Mouse (Mus musculus): ENCODE data around the gene Eps8l1. TPM values are rescaled to one million over a fixed set of nuclear protein-coding genes. Genes with fewer than 3 reads are reported as not detected.
A peak's percentile ranks its signal among the peaks of the same experiment; 100 is the strongest.
"Not testable (repeated sequence)": the region's sequence is repeated elsewhere in the genome, so short reads cannot be mapped to it uniquely, and the experiment has no call there.

Gene Eps8l1
- polyA plus RNA-seq, 1 experiment from 2014 or later: 1.3 TPM

DNA sequence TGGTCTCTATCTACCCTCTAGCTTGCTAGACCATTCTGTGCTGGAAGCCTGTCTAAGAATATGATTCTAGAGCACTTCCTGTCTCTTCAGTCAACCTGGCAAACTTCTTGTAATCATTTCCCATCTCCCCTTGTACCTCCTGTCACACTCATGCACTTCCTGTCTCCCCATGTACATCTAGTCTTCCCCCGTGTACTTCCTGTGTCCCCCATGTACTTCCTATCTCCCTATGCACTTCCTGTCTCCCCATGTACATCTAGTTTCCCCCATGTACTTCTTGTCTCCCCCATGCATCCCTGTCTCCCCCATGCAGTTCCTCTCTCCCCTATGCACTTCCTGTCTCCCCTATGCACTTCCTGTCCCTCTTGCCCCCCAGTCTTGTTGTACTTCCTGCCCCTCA lies 58.0 kb downstream of the Eps8l1 start:
- Histone ChIP-seq H3K9me3 (peaks cover 4% of the 10 kb centered on the region; the same call in 1 of the 2 replicates), H3K4me3 (no peak overlapping the region), H3K36me3 (replicated peaks) (no peaks in the 10 kb centered on the region), H3K27me3 (ENCODE audit: poor library complexity, severe bottlenecking) (peaks cover 34% of the 10 kb centered on the region), H3K27ac (no peak overlapping the region), H3K4me1 (peaks cover 47% of the 10 kb centered on the region)
- WGBS: 83% methylated on average over 1 of the region's 1 CpGs
- no peak for DNase-seq (ENCODE audit: extremely low spot score, low spot score)

DNA sequence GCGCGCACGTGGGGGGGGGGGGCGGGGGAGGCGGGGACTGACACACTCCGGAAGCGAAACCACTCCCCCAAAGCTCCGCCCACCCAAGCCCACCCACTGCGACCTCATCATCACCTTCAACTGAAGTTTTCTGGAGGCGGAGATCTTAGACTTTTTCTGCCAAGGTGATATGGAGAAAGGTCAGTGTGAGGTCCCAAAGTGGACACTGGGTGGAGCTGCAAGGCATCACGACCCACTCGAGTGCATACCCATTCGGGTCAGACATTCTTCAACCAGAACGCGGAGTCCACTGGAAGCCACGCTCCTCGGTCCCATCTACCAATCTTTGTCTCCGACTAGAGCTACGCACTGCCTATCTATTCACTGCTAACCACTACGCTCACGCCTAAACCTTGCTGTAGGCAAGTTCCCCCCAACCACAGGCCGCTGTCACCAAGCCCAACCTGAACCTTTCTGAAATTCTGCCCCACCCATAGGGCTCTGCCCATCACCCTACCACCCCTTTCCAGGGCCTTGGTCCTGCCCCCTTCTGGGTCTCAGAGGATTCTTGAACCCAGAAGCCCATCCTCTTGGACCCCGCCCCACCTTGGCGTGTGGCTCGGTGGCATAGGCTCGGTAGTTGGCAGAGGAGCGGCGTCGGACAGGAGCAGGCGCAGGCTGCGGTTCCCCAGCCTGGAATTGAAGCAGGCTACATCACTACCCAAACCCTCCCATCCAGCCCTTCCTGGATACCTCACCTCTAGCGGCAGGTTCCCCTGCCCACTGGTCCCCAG lies 60.9 kb downstream of the Eps8l1 start:
- no peaks in the 10 kb centered on the region for H3K9me3 ChIP-seq
- no peak overlapping the region for H3K27ac ChIP-seq
- H3K27me3 ChIP-seq (ENCODE audit: poor library complexity, severe bottlenecking): peaks cover 34% of the 10 kb centered on the region
- H3K36me3 ChIP-seq (replicated peaks): no peaks in the 10 kb centered on the region
- 32% methylated on average over 32 of the region's 32 CpGs for WGBS
- peak overlapping the region; percentile 41 for H3K4me3 ChIP-seq
- H3K4me1 ChIP-seq: peaks cover 28% of the 10 kb centered on the region
- DNase-seq (ENCODE audit: extremely low spot score, low spot score): no peak

DNA sequence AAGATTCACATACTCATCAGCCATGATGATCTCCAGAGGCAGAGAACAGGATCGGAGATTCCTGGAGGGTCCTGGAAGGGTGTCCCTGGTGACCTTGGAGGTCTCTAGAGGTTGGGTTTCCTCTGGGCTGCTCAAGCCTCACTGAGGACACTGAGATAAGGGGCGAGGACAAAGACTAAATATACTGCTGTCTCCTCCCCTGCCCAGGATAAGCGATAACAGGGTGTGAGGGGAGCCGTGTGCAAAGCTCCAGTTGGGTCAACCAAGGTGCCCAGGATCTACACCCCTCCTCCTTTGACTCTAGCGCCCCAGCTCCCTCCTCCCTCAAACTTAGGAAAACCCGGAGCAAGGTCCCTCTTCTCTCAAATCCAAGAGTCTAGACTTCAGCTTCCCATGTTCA lies 61.8 kb downstream of the Eps8l1 start:
- H3K27ac ChIP-seq: no peak overlapping the region
- H3K4me3 ChIP-seq: no peak overlapping the region
- WGBS: 83% methylated on average over 6 of the region's 6 CpGs
- DNase-seq (ENCODE audit: extremely low spot score, low spot score): no peak
- peaks cover 30% of the 10 kb centered on the region for H3K4me1 ChIP-seq
- peaks cover 41% of the 10 kb centered on the region for H3K27me3 ChIP-seq (ENCODE audit: poor library complexity, severe bottlenecking)
- no peaks in the 10 kb centered on the region for H3K9me3 ChIP-seq
- no peaks in the 10 kb centered on the region for H3K36me3 ChIP-seq (replicated peaks)

DNA sequence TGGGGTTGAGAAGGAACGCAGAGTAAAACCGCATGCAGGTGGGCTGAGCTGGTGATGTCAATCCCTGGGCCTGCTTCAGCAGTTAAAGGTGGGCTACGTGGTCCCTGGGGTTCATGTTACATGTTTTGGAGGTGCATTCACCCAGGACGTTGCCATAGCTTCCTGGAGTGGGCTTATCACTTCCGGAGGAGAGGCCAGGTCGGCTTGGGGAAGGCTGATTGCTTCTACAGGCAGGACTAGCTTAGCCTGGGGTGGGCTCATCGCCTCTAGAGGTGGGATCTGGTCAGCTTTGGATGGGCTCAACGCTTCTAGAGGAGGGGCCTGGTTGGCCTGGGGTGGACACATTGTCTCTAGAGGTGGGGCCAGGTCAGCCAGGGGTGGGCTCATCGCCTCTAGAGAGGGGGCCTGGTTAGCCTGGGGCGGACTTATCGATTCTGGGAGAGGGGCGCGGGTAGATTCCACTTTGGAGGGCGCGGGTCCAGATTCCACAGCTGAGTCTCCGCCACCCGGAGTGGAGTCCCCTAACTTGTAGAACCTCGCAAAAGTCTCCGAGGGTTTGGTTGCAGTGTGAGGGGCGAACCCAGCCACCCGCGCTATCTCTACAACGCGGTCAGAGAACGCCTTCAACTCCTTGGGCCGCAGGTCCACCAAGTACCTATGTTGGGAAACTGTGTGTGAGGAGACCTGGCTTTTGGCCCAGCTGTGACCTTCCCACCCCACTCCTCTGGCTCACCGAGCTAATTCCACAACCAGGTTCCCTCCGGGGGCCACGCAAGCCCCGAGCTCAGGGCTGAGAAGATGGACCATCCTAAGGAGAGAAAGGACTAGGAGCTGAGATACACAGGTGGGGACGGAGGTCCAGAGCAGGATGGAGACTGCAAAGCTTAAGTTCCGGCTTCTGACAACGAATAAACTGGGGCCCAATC lies 63.0 kb downstream of the Eps8l1 start:
- H3K27me3 ChIP-seq (ENCODE audit: poor library complexity, severe bottlenecking): peaks cover 52% of the 10 kb centered on the region
- H3K9me3 ChIP-seq: no peaks in the 10 kb centered on the region
- no peaks in the 10 kb centered on the region for H3K36me3 ChIP-seq (replicated peaks)
- peaks cover 36% of the 10 kb centered on the region for H3K4me1 ChIP-seq
- H3K4me3 ChIP-seq: no peak overlapping the region
- H3K27ac ChIP-seq: no peak overlapping the region
- whole genome bisulfite sequencing: 92% methylated on average over 33 of the region's 33 CpGs
- no peak for DNase-seq (ENCODE audit: extremely low spot score, low spot score)

DNA sequence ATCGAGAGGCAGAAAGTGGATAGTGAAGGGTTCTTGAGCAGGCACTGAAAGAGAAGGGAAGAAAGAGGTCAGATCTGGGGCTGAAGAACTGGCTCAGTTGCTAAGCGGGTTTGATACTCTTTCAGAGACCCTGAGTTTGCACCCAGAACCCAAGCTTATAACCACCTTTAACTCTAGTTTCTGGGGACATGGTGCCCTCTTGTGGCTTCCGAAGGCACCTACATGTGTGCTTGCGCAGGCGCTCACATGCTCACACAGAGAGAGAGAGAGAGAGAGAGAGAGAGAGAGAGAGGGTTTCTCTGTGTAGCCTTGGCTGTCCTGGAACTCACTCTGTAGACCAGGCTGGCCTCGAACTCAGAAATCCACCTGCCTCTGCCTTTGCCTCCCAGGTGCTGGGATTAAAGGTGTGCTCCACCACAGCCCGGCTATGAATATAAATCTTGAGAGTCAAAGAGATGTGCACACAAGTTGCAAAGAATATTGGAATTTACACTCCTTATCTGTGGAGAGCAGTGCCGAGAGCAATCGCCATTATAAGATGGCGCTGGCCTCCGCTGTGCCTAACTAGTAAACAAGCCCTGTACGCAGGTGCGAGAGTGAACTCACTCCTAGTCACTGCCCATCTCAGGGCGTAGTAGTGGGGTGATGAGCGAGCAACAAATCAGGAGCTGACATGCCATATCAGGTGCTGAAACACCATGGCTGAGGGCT lies 63.9 kb downstream of the Eps8l1 start, which contains the start of gene Tnni3:
TSS of gene Tnni3 (minus strand) at position 18 of the 711 bp plus-strand sequence.
- H3K9me3 ChIP-seq; H3K36me3 ChIP-seq (replicated peaks); H3K4me3 ChIP-seq; H3K27ac ChIP-seq: not testable (repeated sequence)
- Histone ChIP-seq H3K4me1 (peaks cover 36% of the 10 kb centered on the region), H3K27me3 (ENCODE audit: poor library complexity, severe bottlenecking) (peaks cover 56% of the 10 kb centered on the region)
- peak; percentile 70 for DNase-seq (ENCODE audit: extremely low spot score, low spot score)
- 68% methylated on average over 15 of the region's 15 CpGs for WGBS

DNA sequence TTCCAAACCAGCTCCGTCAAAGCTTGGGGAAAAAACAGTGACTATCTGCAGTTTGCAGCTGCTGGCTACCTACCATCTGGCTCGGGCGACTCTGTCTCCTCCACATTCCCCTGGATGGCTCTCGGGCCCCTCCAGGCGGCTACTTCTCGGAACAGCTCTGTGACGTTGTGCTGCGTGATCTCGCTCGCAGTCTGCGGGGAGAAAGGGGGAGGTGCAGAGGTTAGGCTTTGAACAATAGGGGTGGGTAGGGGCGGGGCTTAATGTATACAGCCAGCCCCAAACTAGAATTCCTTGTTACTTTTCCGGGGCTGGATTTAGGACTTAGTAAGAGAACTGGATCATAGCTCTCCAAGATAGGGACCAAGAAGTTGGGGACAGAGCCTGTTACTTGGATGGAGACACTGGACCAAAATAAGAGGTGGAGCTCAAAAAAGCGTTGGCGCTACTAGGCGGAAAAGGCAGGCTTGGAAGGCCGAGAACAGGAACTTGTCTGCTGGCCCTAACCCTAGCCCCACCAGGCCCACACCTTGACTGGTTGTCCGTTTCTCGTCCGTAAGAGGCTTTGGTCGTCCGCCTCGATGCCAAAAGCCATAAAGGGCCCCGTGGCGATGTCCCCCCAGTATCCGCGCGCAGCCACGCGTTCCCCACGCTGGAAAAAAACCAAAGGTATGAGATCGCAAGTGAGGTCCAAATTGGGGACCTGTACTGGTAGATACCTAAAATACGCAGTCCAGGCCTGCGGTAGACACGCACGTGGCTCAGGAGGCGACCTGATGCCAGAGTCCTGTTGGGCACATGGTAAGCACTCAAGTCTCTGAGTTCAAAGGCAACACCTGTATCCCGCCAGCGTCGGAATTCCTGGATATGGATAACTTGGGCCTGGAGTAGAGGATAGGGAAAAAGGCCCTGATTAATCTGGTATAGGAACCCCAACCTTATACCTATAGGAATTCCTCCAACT lies 66.1 kb downstream of the Eps8l1 start:
- H3K27ac ChIP-seq: peak overlapping the region; percentile 82
- H3K4me3 ChIP-seq: peak overlapping the region; percentile 46
- no peaks in the 10 kb centered on the region for H3K9me3 ChIP-seq
- H3K4me1 ChIP-seq: peaks cover 26% of the 10 kb centered on the region
- WGBS: 23% methylated on average over 40 of the region's 40 CpGs
- DNase-seq (ENCODE audit: extremely low spot score, low spot score): peak; percentile 90
- H3K27me3 ChIP-seq (ENCODE audit: poor library complexity, severe bottlenecking): peaks cover 55% of the 10 kb centered on the region
- H3K36me3 ChIP-seq (replicated peaks): no peaks in the 10 kb centered on the region

DNA sequence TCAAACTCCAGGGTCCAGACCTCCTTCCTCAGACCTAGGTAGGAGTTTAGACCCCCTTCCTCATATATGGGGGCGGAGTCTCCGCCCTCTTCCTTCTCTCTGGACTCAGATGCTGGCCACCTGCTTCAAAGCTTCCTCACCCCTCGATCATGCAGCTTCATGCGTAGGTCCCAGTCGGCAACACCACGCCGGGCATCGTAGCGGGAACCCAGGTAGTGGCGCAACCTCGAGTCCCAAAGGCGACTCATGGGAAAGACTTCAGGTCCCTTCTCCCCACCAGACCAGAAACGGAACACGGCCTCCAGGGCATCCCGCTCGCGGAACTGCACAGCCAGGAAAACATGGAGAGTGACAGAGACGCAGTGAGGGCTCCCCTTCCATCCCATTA lies 66.8 kb downstream of the Eps8l1 start:
- peaks cover 49% of the 10 kb centered on the region for H3K27me3 ChIP-seq (ENCODE audit: poor library complexity, severe bottlenecking)
- no peaks in the 10 kb centered on the region for H3K36me3 ChIP-seq (replicated peaks)
- H3K4me1 ChIP-seq: peaks cover 32% of the 10 kb centered on the region
- H3K9me3 ChIP-seq: no peaks in the 10 kb centered on the region
- peak overlapping the region; percentile 46 for H3K4me3 ChIP-seq
- 46% methylated on average over 18 of the region's 18 CpGs for WGBS
- DNase-seq (ENCODE audit: extremely low spot score, low spot score): no peak
- H3K27ac ChIP-seq: no peak overlapping the region

Small RNA genes within 50 kb of the gene (microRNA-seq; reads per million reads assigned to microRNA genes)
- gene Gm24605: not detected

Other genes with a start within 250 kb of the Eps8l1 start
- not detected in 2 replicates for gene Lilra5, start 222.9 kb upstream of the Eps8l1 start, polyA plus RNA-seq (2016; fragmentation: Nextera tagmentation; extraction: Ambion mirVana)
- not detected in 2 replicates for gene Ncr1, start 123.0 kb upstream of the Eps8l1 start, polyA plus RNA-seq (2016; fragmentation: Nextera tagmentation; extraction: Ambion mirVana)
- 0.51 and 0.65 TPM in 2 replicates for gene Gp6, start 62.9 kb upstream of the Eps8l1 start, polyA plus RNA-seq (2016; fragmentation: Nextera tagmentation; extraction: Ambion mirVana)
- gene Rdh13, start 15.0 kb upstream of the Eps8l1 start, polyA plus RNA-seq (2016; fragmentation: Nextera tagmentation; extraction: Ambion mirVana): 34.6 and 36.3 TPM in 2 replicates
- 34.2 and 34.8 TPM in 2 replicates for gene Ppp1r12c, start 41.0 kb downstream of the Eps8l1 start, polyA plus RNA-seq (2016; fragmentation: Nextera tagmentation; extraction: Ambion mirVana)
- gene Tnnt1, start 55.7 kb downstream of the Eps8l1 start, polyA plus RNA-seq (2016; fragmentation: Nextera tagmentation; extraction: Ambion mirVana): 4.3 and 4.5 TPM in 2 replicates
- 1.8 and 1.9 TPM in 2 replicates for gene Tnni3, start 63.6 kb downstream of the Eps8l1 start, polyA plus RNA-seq (2016; fragmentation: Nextera tagmentation; extraction: Ambion mirVana)
- 2.7 and 3.2 TPM in 2 replicates for gene Dnaaf3, start 71.8 kb downstream of the Eps8l1 start, polyA plus RNA-seq (2016; fragmentation: Nextera tagmentation; extraction: Ambion mirVana)
- 4.9 and 6.7 TPM in 2 replicates for gene Syt5, start 86.9 kb downstream of the Eps8l1 start, polyA plus RNA-seq (2016; fragmentation: Nextera tagmentation; extraction: Ambion mirVana)
- gene Ptprh, start 143.4 kb downstream of the Eps8l1 start, polyA plus RNA-seq (2016; fragmentation: Nextera tagmentation; extraction: Ambion mirVana): 0.06 TPM in 1 of 2 replicates, not detected in the other
- 1.6 and 2.1 TPM in 2 replicates for gene Tmem86b, start 170.7 kb downstream of the Eps8l1 start, polyA plus RNA-seq (2016; fragmentation: Nextera tagmentation; extraction: Ambion mirVana)
- 8.0 and 9.2 TPM in 2 replicates for gene Ppp6r1, start 198.3 kb downstream of the Eps8l1 start, polyA plus RNA-seq (2016; fragmentation: Nextera tagmentation; extraction: Ambion mirVana)
- gene Hspbp1, start 224.4 kb downstream of the Eps8l1 start, polyA plus RNA-seq (2016; fragmentation: Nextera tagmentation; extraction: Ambion mirVana): 135 and 137 TPM in 2 replicates
- 2.2 TPM in 2 replicates for gene Brsk1, start 229.9 kb downstream of the Eps8l1 start, polyA plus RNA-seq (2016; fragmentation: Nextera tagmentation; extraction: Ambion mirVana)